Mouse (Mus musculus) layer of hippocampus, postnatal 10 days (tissue): Measurements from ENCODE around the gene Mafg. TPM values are rescaled to one million over a fixed set of nuclear protein-coding genes. Genes with fewer than 3 reads are reported as not detected.
"Not testable (repeated sequence)": the region's sequence is repeated elsewhere in the genome, so short reads cannot be mapped to it uniquely, and the experiment has no call there.

Source experiments
- DNase-seq, 2 experiments: peaks; one replicate each; pipeline ENCODE4 v3.0.0; 2021; ENCODE audit warnings: low spot score in 2 of 2
- long read RNA-seq: library from polyadenylated mRNA; stranded (forward); transcript quantifications from one replicate; pipeline ENCODE4 v2.0.0, GENCODE M21; 2023
- total RNA-seq, 2 experiments: library from RNA; stranded (reverse); gene quantifications; 2 replicates each; pipeline ENCODE4 v1.2.3; 2021

Mafg gene
- total RNA-seq: 10 to 100 TPM; 79.3 to 86.7 TPM
- long read RNA-seq, full-length matches to known transcripts: 30 of 54 reads
- long read RNA-seq, partial matches to known transcripts: 3 of 54 reads
- long read RNA-seq, other reads (novel, unspliced or antisense): 21 of 54 reads

GRCm38 (mm10) chr11:120633520-120634343 is at the start of gene Mafg:
TSS of gene Mafg (minus strand) at chr11:120633600.
- peak; percentile 89 to 93 for DNase-seq

- DNase-seq: no peak
These were observed 49.3 kb upstream of the Mafg start for GRCm38 (mm10) chr11:120682683-120683082.

GRCm38 (mm10) chr11:120679909-120680308 is 46.5 kb upstream of the Mafg start:
- DNase-seq: no peak

- DNase-seq: no peak
These were observed 43.6 kb upstream of the Mafg start for GRCm38 (mm10) chr11:120676951-120677350.

GRCm38 (mm10) chr11:120675875-120676274 is 42.5 kb upstream of the Mafg start:
- DNase-seq: not testable (repeated sequence)

GRCm38 (mm10) chr11:120673594-120674122 is 40.3 kb upstream of the Mafg start:
- no peak for DNase-seq

GRCm38 (mm10) chr11:120672687-120673593 is 39.5 kb upstream of the Mafg start, which contains the start of gene Aspscr1:
TSS of gene Aspscr1 (plus strand) at chr11:120672973.
- DNase-seq: peak; percentile 91 to 96

GRCm38 (mm10) chr11:120666617-120667016 is 33.2 kb upstream of the Mafg start:
- no peak for DNase-seq

- DNase-seq: no peak
These were observed 32.0 kb upstream of the Mafg start for GRCm38 (mm10) chr11:120665406-120665805.

- no peak for DNase-seq
These were observed 30.3 kb upstream of the Mafg start for GRCm38 (mm10) chr11:120663714-120664113.

- DNase-seq: no peak
These were observed 29.4 kb upstream of the Mafg start for GRCm38 (mm10) chr11:120662759-120663158.

GRCm38 (mm10) chr11:120661076-120661460 is 27.7 kb upstream of the Mafg start, which contains the start of gene Notum:
TSS of gene Notum (minus strand) at chr11:120661175.
- DNase-seq: no peak

GRCm38 (mm10) chr11:120660301-120661075 is 27.1 kb upstream of the Mafg start:
- DNase-seq: no peak

GRCm38 (mm10) chr11:120659509-120660300 is 26.3 kb upstream of the Mafg start:
- DNase-seq: no peak

- DNase-seq: peak; percentile 83 to 88
These were observed 25.5 kb upstream of the Mafg start for GRCm38 (mm10) chr11:120658876-120659410.

- no peak for DNase-seq
These were observed 23.9 kb upstream of the Mafg start for GRCm38 (mm10) chr11:120657301-120657700.

GRCm38 (mm10) chr11:120654741-120655140 is 21.3 kb upstream of the Mafg start:
- no peak for DNase-seq

- DNase-seq: no peak
These were observed 18.5 kb upstream of the Mafg start for GRCm38 (mm10) chr11:120651872-120652271.

GRCm38 (mm10) chr11:120648001-120648476 is 14.6 kb upstream of the Mafg start, which contains the start of gene Myadml2:
TSS of gene Myadml2 (minus strand) at chr11:120648158.
- peak in 1 of 2 experiments; percentile 53 for DNase-seq
